Mouse (Mus musculus): ENCODE results near the gene Ptpn20. TPM values are rescaled to one million over a fixed set of nuclear protein-coding genes. Genes with fewer than 3 reads are reported as not detected.
A peak's percentile ranks its signal among the peaks of the same experiment; 100 is the strongest.

The Ptpn20 gene
- polyA plus RNA-seq, 1 experiment from 2014 or later, result 0.33 TPM

- ATAC-seq (ENCODE audit: low read depth), result no peak
- H3K9me3 ChIP-seq (ENCODE audit: control insufficient read depth, low read length), result no peaks in the 10 kb centered on the region
- H3K27ac ChIP-seq (replicated peaks; ENCODE audit: low read depth, low read length), result no peak overlapping the region
- H3K4me1 ChIP-seq (ENCODE audit: control insufficient read depth, insufficient read depth, low read length), result no peaks in the 10 kb centered on the region
- 92% methylated on average over 9 of the region's 9 CpGs for WGBS
- no peak overlapping the region for H3K9ac ChIP-seq (ENCODE audit: low read depth, low read length)
- no peak for DNase-seq (ENCODE audit: low spot score)
- no peaks in the 10 kb centered on the region for H3K36me3 ChIP-seq (ENCODE audit: control insufficient read depth, insufficient read depth, low read length)
- no peaks in the 10 kb centered on the region for H3K27me3 ChIP-seq (replicated peaks; ENCODE audit: control insufficient read depth, insufficient read depth, low read length)
- H3K4me3 ChIP-seq (ENCODE audit: low read depth, low read length), result no peak overlapping the region
- H3K4me2 ChIP-seq (ENCODE audit: low read depth, low read length), result no peak overlapping the region
Measured at GRCm38 (mm10) chr14:33598376-33599130, 9.5 kb downstream of the Ptpn20 start.

GRCm38 (mm10) chr14:33607431-33607830 lies 18.4 kb downstream of the Ptpn20 start:
- Histone ChIP-seq H3K27me3 (replicated peaks; ENCODE audit: control insufficient read depth, insufficient read depth, low read length) (no peaks in the 10 kb centered on the region), H3K9ac (ENCODE audit: low read depth, low read length) (no peak overlapping the region), H3K4me3 (ENCODE audit: low read depth, low read length) (no peak overlapping the region), H3K4me1 (ENCODE audit: control insufficient read depth, insufficient read depth, low read length) (no peaks in the 10 kb centered on the region), H3K4me2 (ENCODE audit: low read depth, low read length) (no peak overlapping the region), H3K36me3 (ENCODE audit: control insufficient read depth, insufficient read depth, low read length) (no peaks in the 10 kb centered on the region), H3K27ac (replicated peaks; ENCODE audit: low read depth, low read length) (no peak overlapping the region), H3K9me3 (ENCODE audit: control insufficient read depth, low read length) (no peaks in the 10 kb centered on the region)
- WGBS, result 70% methylated on average over 10 of the region's 10 CpGs
- ATAC-seq (ENCODE audit: low read depth) (no peak), DNase-seq (ENCODE audit: low spot score) (no peak)

DNA sequence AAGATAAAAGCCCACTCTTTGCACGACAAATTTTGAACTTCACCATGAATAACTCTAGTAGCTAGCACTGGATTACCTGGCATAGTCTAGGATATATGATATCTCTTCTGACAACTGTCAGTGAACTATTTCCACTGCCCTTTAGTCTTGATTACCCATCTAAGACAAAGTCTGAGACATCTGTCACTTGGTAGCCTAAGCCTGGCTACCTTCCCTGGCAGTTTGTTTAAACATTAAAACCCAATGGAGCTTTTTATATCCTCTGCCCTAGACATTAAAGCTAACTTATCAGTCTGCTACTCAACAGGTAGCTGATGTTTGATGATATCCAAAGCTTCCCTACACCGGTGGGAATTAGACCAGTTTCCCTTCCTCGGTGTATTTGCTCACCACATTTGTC lies 36.0 kb downstream of the Ptpn20 start:
- 77% methylated on average over 3 of the region's 3 CpGs for WGBS
- Histone ChIP-seq H3K27me3 (replicated peaks; ENCODE audit: control insufficient read depth, insufficient read depth, low read length) (no peaks in the 10 kb centered on the region), H3K9me3 (ENCODE audit: control insufficient read depth, low read length) (no peaks in the 10 kb centered on the region), H3K4me1 (ENCODE audit: control insufficient read depth, insufficient read depth, low read length) (no peaks in the 10 kb centered on the region), H3K4me2 (ENCODE audit: low read depth, low read length) (no peak overlapping the region), H3K9ac (ENCODE audit: low read depth, low read length) (no peak overlapping the region), H3K36me3 (ENCODE audit: control insufficient read depth, insufficient read depth, low read length) (no peaks in the 10 kb centered on the region), H3K4me3 (ENCODE audit: low read depth, low read length) (no peak overlapping the region), H3K27ac (replicated peaks; ENCODE audit: low read depth, low read length) (no peak overlapping the region)
- no peak for ATAC-seq (ENCODE audit: low read depth)
- no peak for DNase-seq (ENCODE audit: low spot score)

- Histone ChIP-seq H3K4me3 (ENCODE audit: low read depth, low read length) (no peak overlapping the region), H3K9ac (ENCODE audit: low read depth, low read length) (no peak overlapping the region), H3K36me3 (ENCODE audit: control insufficient read depth, insufficient read depth, low read length) (no peaks in the 10 kb centered on the region), H3K27ac (replicated peaks; ENCODE audit: low read depth, low read length) (no peak overlapping the region), H3K4me2 (ENCODE audit: low read depth, low read length) (no peak overlapping the region), H3K9me3 (ENCODE audit: control insufficient read depth, low read length) (no peaks in the 10 kb centered on the region), H3K27me3 (replicated peaks; ENCODE audit: control insufficient read depth, insufficient read depth, low read length) (no peaks in the 10 kb centered on the region), H3K4me1 (ENCODE audit: control insufficient read depth, insufficient read depth, low read length) (no peaks in the 10 kb centered on the region)
- ATAC-seq (ENCODE audit: low read depth) (no peak), DNase-seq (ENCODE audit: low spot score) (peak; percentile 53)
- 64% methylated on average over 8 of the region's 8 CpGs for WGBS
Measured at GRCm38 (mm10) chr14:33632790-33633372, 43.9 kb downstream of the Ptpn20 start.

- Histone ChIP-seq H3K36me3 (ENCODE audit: control insufficient read depth, insufficient read depth, low read length) (no peaks in the 10 kb centered on the region), H3K27ac (replicated peaks; ENCODE audit: low read depth, low read length) (no peak overlapping the region), H3K27me3 (replicated peaks; ENCODE audit: control insufficient read depth, insufficient read depth, low read length) (no peaks in the 10 kb centered on the region), H3K4me2 (ENCODE audit: low read depth, low read length) (no peak overlapping the region), H3K9ac (ENCODE audit: low read depth, low read length) (no peak overlapping the region), H3K4me1 (ENCODE audit: control insufficient read depth, insufficient read depth, low read length) (no peaks in the 10 kb centered on the region), H3K9me3 (ENCODE audit: control insufficient read depth, low read length) (no peaks in the 10 kb centered on the region), H3K4me3 (ENCODE audit: low read depth, low read length) (no peak overlapping the region)
- ATAC-seq (ENCODE audit: low read depth) (no peak), DNase-seq (ENCODE audit: low spot score) (no peak)
- WGBS, result 89% methylated on average over 4 of the region's 4 CpGs
Measured at GRCm38 (mm10) chr14:33634354-33634753, 45.3 kb downstream of the Ptpn20 start.

- no peak for DNase-seq (ENCODE audit: low spot score)
- Histone ChIP-seq H3K4me3 (ENCODE audit: low read depth, low read length) (no peak overlapping the region), H3K9me3 (ENCODE audit: control insufficient read depth, low read length) (no peaks in the 10 kb centered on the region), H3K4me1 (ENCODE audit: control insufficient read depth, insufficient read depth, low read length) (no peaks in the 10 kb centered on the region), H3K9ac (ENCODE audit: low read depth, low read length) (no peak overlapping the region), H3K4me2 (ENCODE audit: low read depth, low read length) (no peak overlapping the region), H3K27me3 (replicated peaks; ENCODE audit: control insufficient read depth, insufficient read depth, low read length) (no peaks in the 10 kb centered on the region), H3K27ac (replicated peaks; ENCODE audit: low read depth, low read length) (no peak overlapping the region), H3K36me3 (ENCODE audit: control insufficient read depth, insufficient read depth, low read length) (no peaks in the 10 kb centered on the region)
- no peak for ATAC-seq (ENCODE audit: low read depth)
- 100% methylated on average over 1 of the region's 1 CpGs for WGBS
Measured at GRCm38 (mm10) chr14:33634774-33635173, 45.8 kb downstream of the Ptpn20 start.

DNA sequence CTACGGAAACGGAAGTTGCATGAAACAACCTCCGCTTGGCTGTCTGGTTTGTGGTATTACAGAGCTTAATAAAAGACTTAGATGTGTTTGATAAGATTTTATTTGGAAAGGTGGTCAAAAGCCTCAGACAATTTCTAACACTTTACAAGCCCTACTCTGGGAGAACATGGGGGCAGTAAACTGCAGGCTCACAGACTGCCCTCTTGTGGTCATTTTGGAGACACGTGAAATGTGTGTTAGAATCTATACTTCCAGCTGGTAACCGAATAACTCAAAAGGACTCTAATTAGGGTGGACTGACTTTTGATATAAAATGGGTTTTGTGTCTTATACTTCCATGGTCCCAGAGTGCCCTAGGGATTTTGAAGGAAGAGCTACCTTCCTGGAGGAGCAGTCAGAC lies 50.4 kb downstream of the Ptpn20 start:
- ATAC-seq (ENCODE audit: low read depth) (no peak), DNase-seq (ENCODE audit: low spot score) (no peak)
- Histone ChIP-seq H3K9ac (ENCODE audit: low read depth, low read length) (no peak overlapping the region), H3K4me3 (ENCODE audit: low read depth, low read length) (no peak overlapping the region), H3K27ac (replicated peaks; ENCODE audit: low read depth, low read length) (no peak overlapping the region), H3K27me3 (replicated peaks; ENCODE audit: control insufficient read depth, insufficient read depth, low read length) (no peaks in the 10 kb centered on the region), H3K9me3 (ENCODE audit: control insufficient read depth, low read length) (no peaks in the 10 kb centered on the region), H3K4me2 (ENCODE audit: low read depth, low read length) (no peak overlapping the region), H3K4me1 (ENCODE audit: control insufficient read depth, insufficient read depth, low read length) (no peaks in the 10 kb centered on the region), H3K36me3 (ENCODE audit: control insufficient read depth, insufficient read depth, low read length) (no peaks in the 10 kb centered on the region)
- WGBS, result 66% methylated on average over 5 of the region's 5 CpGs

- Histone ChIP-seq H3K36me3 (ENCODE audit: control insufficient read depth, insufficient read depth, low read length) (no peaks in the 10 kb centered on the region), H3K4me2 (ENCODE audit: low read depth, low read length) (no peak overlapping the region), H3K4me1 (ENCODE audit: control insufficient read depth, insufficient read depth, low read length) (no peaks in the 10 kb centered on the region), H3K9me3 (ENCODE audit: control insufficient read depth, low read length) (no peaks in the 10 kb centered on the region), H3K4me3 (ENCODE audit: low read depth, low read length) (no peak overlapping the region), H3K27me3 (replicated peaks; ENCODE audit: control insufficient read depth, insufficient read depth, low read length) (no peaks in the 10 kb centered on the region), H3K27ac (replicated peaks; ENCODE audit: low read depth, low read length) (no peak overlapping the region), H3K9ac (ENCODE audit: low read depth, low read length) (no peak overlapping the region)
- DNase-seq (ENCODE audit: low spot score) (no peak), ATAC-seq (ENCODE audit: low read depth) (no peak)
- WGBS, result 91% methylated on average over 9 of the region's 9 CpGs
Measured at GRCm38 (mm10) chr14:33650721-33651120, 61.7 kb downstream of the Ptpn20 start.

DNA sequence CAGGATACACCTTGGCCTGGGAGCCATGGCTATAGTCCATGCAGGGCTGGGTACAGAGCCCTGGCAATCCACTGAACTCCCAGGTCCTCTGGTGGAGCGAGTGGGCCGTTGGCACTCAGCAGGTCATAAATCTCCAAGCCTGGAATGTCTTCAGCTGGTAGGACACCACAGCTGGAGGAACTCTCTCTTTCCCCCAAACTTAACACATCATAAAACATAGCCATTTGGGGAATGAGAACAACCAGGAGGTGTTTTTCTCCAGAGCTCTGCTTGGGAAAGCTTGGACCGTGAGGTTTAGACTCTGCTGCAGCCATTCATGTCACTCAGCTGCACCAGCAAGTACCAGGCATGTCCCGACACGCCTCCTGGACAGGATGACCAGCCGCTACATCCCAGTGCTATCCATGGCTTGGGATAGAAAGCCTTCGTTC lies 68.5 kb downstream of the Ptpn20 start:
- Histone ChIP-seq H3K36me3 (ENCODE audit: control insufficient read depth, insufficient read depth, low read length) (no peaks in the 10 kb centered on the region), H3K4me2 (ENCODE audit: low read depth, low read length) (no peak overlapping the region), H3K9ac (ENCODE audit: low read depth, low read length) (no peak overlapping the region), H3K27me3 (replicated peaks; ENCODE audit: control insufficient read depth, insufficient read depth, low read length) (no peaks in the 10 kb centered on the region), H3K4me1 (ENCODE audit: control insufficient read depth, insufficient read depth, low read length) (no peaks in the 10 kb centered on the region), H3K27ac (replicated peaks; ENCODE audit: low read depth, low read length) (no peak overlapping the region), H3K9me3 (ENCODE audit: control insufficient read depth, low read length) (no peaks in the 10 kb centered on the region), H3K4me3 (ENCODE audit: low read depth, low read length) (no peak overlapping the region)
- whole genome bisulfite sequencing, result 81% methylated on average over 7 of the region's 7 CpGs
- ATAC-seq (ENCODE audit: low read depth), result no peak
- DNase-seq (ENCODE audit: low spot score), result no peak
